Mouse (Mus musculus) liver, adult 2 months (tissue): Measurements from ENCODE around the gene Card9.

Experiments
- CTCF ChIP-seq: fragments of 200-500 bp; IDR thresholded peaks from 2 replicates; pipeline ENCODE4 v1.5.1; 2011; ENCODE audit warnings: low read depth, low read length, control low read depth
- POLR2A ChIP-seq: fragments of 200-500 bp; IDR thresholded peaks from 2 replicates; pipeline ENCODE4 v1.6.1; 2011; ENCODE audit warnings: low read length, control low read depth; ENCODE audit not compliant: insufficient read depth; ENCODE audit errors: extremely low read depth

DNA sequence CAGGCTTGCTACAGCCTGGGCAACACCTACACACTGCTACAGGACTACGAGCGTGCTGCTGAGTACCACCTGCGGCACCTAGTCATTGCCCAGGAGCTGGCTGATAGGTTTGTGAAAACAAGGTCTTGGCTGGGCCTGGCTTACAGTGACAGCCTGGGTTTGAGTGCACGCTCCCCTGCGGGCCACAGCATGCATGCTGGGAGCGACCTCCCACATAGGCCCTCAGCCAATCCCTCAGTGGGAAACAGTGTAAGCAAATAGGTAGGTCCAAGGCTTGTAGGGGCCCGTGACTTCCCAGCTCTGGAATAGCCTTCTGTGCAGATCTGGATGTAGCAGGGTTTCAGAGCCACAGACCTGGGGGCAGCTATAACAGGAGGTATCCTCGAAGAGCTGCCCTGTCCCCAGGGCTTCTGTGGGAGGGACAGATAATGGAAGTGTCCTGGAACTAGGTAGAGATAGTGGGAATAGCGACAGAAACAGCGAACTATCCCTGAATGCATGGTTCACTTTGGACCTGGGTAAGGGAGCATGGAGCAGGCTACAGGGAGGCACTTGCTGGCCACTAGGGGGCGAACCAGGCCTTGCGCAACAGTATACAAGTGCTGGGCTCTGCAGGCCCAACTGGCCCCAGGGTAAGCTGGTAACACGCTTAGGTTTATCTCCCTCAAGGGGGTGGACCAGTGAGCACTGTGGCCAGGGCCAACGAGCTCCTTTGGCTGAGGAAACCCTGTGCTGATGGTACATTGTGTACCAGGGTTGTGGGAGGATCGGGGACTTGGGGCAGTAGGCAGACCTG, 35.1 kb downstream of the Card9 start:
- TF ChIP-seq POLR2A (no peak), CTCF (peak; percentile 98)
